Comparison of ENCODE assay signal across 1 mouse cellular context in the genomic region with DNA sequence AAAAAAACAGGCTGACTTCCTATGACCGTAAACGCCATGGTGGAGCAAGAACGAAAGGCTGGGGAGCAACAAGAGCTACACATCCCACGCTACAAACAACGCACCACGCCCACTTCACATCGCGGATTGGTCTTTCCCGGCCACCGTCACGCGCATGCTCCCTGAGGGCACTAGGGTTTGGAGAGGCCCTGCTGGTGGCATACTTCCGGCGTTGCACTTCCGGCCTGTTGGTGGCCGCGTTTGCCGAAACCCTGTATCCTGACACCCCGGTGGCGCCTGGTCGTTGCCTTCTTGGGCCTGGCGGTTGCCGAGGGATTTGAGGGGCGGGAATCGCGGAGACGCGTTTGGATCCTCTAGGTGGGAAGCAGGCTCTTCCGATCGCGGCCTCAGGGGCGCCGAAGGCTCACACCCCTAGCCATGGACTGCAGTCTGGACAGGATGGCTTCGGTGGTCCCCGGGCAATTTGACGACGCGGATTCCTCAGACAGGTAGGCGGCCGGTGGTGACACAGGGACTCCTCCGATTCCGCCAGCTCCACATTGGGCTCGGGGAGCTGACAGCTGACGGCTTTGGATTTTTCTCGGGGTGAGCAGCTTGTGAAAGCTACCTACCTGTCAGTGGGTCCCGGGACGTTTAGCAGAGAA.
TF ChIP-seq lines count a peak whose summit lies in the region.

A gene (minus strand): TSS at position 26 of the 644 bp plus-strand sequence.

TF ChIP-seq in CH12.LX, 34 proteins besides CTCF, POLR2A, EP300 and RAD21 (continued from another document):
- TF ChIP-seq USF2 (conservative IDR thresholded peaks at IDR 0.05; ENCODE audit: low read depth, low read length): no peak
- TF ChIP-seq E2F4 (IDR thresholded peaks at IDR 0.05; ENCODE audit: insufficient replicate concordance, low read depth, low read length): no peak
- TF ChIP-seq POLR2AphosphoS2 (IDR thresholded peaks at IDR 0.05; ENCODE audit: low read depth, low read length): no peak; the same call in 1 of the 2 replicates
- no peak for TF ChIP-seq ZMIZ1 (IDR thresholded peaks at IDR 0.05; ENCODE audit: low read depth, low read length)
- no peak for TF ChIP-seq JUN (IDR thresholded peaks at IDR 0.05; ENCODE audit: insufficient read depth, low read depth, low read length)
- no peak for TF ChIP-seq ETS1 (conservative IDR thresholded peaks at IDR 0.05; ENCODE audit: low read depth, low read length)
- TF ChIP-seq MAX (IDR thresholded peaks at IDR 0.05; ENCODE audit: low read length): peak; percentile 92
- peak; percentile 66; the same call in 1 of the 2 replicates for TF ChIP-seq MEF2A (IDR thresholded peaks at IDR 0.05; ENCODE audit: borderline replicate concordance, low read depth, low read length)
- peak; percentile 98 for TF ChIP-seq MXI1 (IDR thresholded peaks at IDR 0.05; ENCODE audit: low read depth, low read length)
- TF ChIP-seq ZC3H11A (IDR thresholded peaks at IDR 0.05; ENCODE audit: low read depth, low read length): no peak
- 0 out of 2 replicates have a peak, but pooled peaks have one; percentile 14 for TF ChIP-seq MAZ (IDR thresholded peaks at IDR 0.05; ENCODE audit: low read depth, low read length)
- TF ChIP-seq ELF1 (IDR thresholded peaks at IDR 0.05; ENCODE audit: low read depth, low read length): peak; percentile 97
- TF ChIP-seq NRF1 (IDR thresholded peaks at IDR 0.05; ENCODE audit: low read depth, low read length): peak; percentile 98
- TF ChIP-seq TBP (conservative IDR thresholded peaks at IDR 0.05; ENCODE audit: low read depth, low read length): peak; percentile 81
- TF ChIP-seq RCOR1 (conservative IDR thresholded peaks at IDR 0.05; ENCODE audit: low read depth, low read length): no peak
- TF ChIP-seq PAX5 (IDR thresholded peaks at IDR 0.05; ENCODE audit: low read length): no peak
- TF ChIP-seq NELFE (IDR thresholded peaks at IDR 0.05; ENCODE audit: low read depth, low read length): peak; percentile 76
- TF ChIP-seq USF1 (IDR thresholded peaks at IDR 0.05; ENCODE audit: low read depth, low read length): no peak
- peak; percentile 31; the same call in 1 of the 2 replicates for TF ChIP-seq BHLHE40 (IDR thresholded peaks at IDR 0.05; ENCODE audit: low read depth, low read length)
- peak; percentile 93 for TF ChIP-seq HCFC1 (IDR thresholded peaks at IDR 0.05; ENCODE audit: low read depth, low read length)
